Mouse (Mus musculus) liver, adult 2 months (tissue): ENCODE measurements around the gene Ube2v1. TPM values are rescaled to one million over a fixed set of nuclear protein-coding genes. Genes with fewer than 3 reads are reported as not detected.

Experiments
- DNase-seq: peaks from one replicate; pipeline ENCODE4 v3.0.0-alpha.2; 2011; ENCODE audit warnings: low read depth, low spot score; ENCODE audit errors: extremely low read depth
- H3K27ac ChIP-seq: fragments of 200-500 bp; replicated peaks from 2 replicates; pipeline ENCODE4 v1.5.1; 2012; ENCODE audit warnings: low read depth, mild to moderate bottlenecking, control low read depth, inconsistent platforms, low read length; ENCODE audit not compliant: insufficient read depth
- H3K27me3 ChIP-seq: fragments of 200-500 bp; 2 replicates; pipeline ENCODE4 v1.6.1; 2012; ENCODE audit warnings: mild to moderate bottlenecking, moderate library complexity, low read length, inconsistent platforms; ENCODE audit not compliant: control insufficient read depth, insufficient read depth
- H3K36me3 ChIP-seq: fragments of 200-500 bp; 2 replicates; pipeline ENCODE4 v1.6.1; 2012; ENCODE audit warnings: low read length, inconsistent platforms; ENCODE audit not compliant: control insufficient read depth, insufficient read depth
- H3K4me1 ChIP-seq: fragments of 200-500 bp; 2 replicates; pipeline ENCODE4 v1.6.1; 2011; ENCODE audit warnings: low read length; ENCODE audit not compliant: control insufficient read depth, insufficient read depth
- H3K4me3 ChIP-seq: fragments of 200-500 bp; 2 replicates; pipeline ENCODE4 v1.5.1; 2011; ENCODE audit warnings: low read depth, mild to moderate bottlenecking, control low read depth, low read length, moderate library complexity; ENCODE audit not compliant: insufficient read depth
- H3K79me2 ChIP-seq: fragments of 200-500 bp; 2 replicates; pipeline ENCODE4 v1.6.1; 2012; ENCODE audit warnings: inconsistent platforms, mild to moderate bottlenecking, low read length, moderate library complexity; ENCODE audit not compliant: control insufficient read depth, insufficient read depth
- H3K9ac ChIP-seq: fragments of 200-500 bp; 2 replicates; pipeline ENCODE4 v1.6.1; 2012; ENCODE audit warnings: low read depth, mild to moderate bottlenecking, control low read depth, inconsistent platforms, low read length
- CTCF ChIP-seq: fragments of 200-500 bp; IDR thresholded peaks from 2 replicates; pipeline ENCODE4 v1.5.1; 2011; ENCODE audit warnings: low read depth, low read length, control low read depth
- POLR2A ChIP-seq: fragments of 200-500 bp; IDR thresholded peaks from 2 replicates; pipeline ENCODE4 v1.6.1; 2011; ENCODE audit warnings: low read length, control low read depth; ENCODE audit not compliant: insufficient read depth; ENCODE audit errors: extremely low read depth
- WGBS: fragments of 180-500 bp; shearing (Covaris S2); methylation state at CpG from one replicate; pipeline ENCODE4 v1.1.7; 2018; 5-methylcytosine and 5-hydroxymethylcytosine counted together
- polyA plus RNA-seq: library from polyadenylated mRNA; depleted of rRNA; stranded (reverse); fragments of >200 nt; gene quantifications from 2 replicates; pipeline ENCODE4 v1.2.3, GENCODE M21; 2012
- total RNA-seq: library from RNA; depleted of rRNA; stranded (reverse); fragments of >200 nt; gene quantifications from 2 replicates; pipeline ENCODE4 v1.2.3, GENCODE M21; 2014

Ube2v1 gene
- total and polyA plus RNA-seq, 2 experiments = 26.2 to 75.2 TPM

- H3K9ac ChIP-seq = peak overlapping the region; percentile 46
- 60% methylated on average over 5 of the region's 5 CpGs for WGBS
- no peak for DNase-seq
- no peak overlapping the region for H3K4me3 ChIP-seq
- peaks cover 48% of the 10 kb centered on the region for H3K79me2 ChIP-seq
- TF ChIP-seq POLR2A = no peak
- no peak for TF ChIP-seq CTCF
- H3K36me3 ChIP-seq = no peaks in the 10 kb centered on the region
- H3K27me3 ChIP-seq = no peaks in the 10 kb centered on the region
- H3K27ac ChIP-seq = no peak overlapping the region
- peaks cover 37% of the 10 kb centered on the region for H3K4me1 ChIP-seq
Observed at GRCm38 (mm10) chr2:167630421-167630820, 1.5 kb downstream of the Ube2v1 start.

GRCm38 (mm10) chr2:167629665-167630209 is 2.2 kb downstream of the Ube2v1 start:
- DNase-seq = no peak
- H3K27ac ChIP-seq = no peak overlapping the region
- H3K9ac ChIP-seq = no peak overlapping the region
- H3K79me2 ChIP-seq = peaks cover 54% of the 10 kb centered on the region
- no peak overlapping the region for H3K4me3 ChIP-seq
- peaks cover 37% of the 10 kb centered on the region for H3K4me1 ChIP-seq
- H3K36me3 ChIP-seq = no peaks in the 10 kb centered on the region
- H3K27me3 ChIP-seq = no peaks in the 10 kb centered on the region
- TF ChIP-seq POLR2A = no peak
- TF ChIP-seq CTCF = no peak
- 69% methylated on average over 11 of the region's 11 CpGs for WGBS

GRCm38 (mm10) chr2:167628872-167629271 is 3.0 kb downstream of the Ube2v1 start:
- 13% methylated on average over 4 of the region's 4 CpGs for WGBS

GRCm38 (mm10) chr2:167627019-167627418 is 4.9 kb downstream of the Ube2v1 start:
- Histone ChIP-seq H3K4me1 (peaks cover 24% of the 10 kb centered on the region), H3K9ac (no peak overlapping the region), H3K4me3 (no peak overlapping the region), H3K27me3 (no peaks in the 10 kb centered on the region), H3K79me2 (peaks cover 69% of the 10 kb centered on the region), H3K27ac (no peak overlapping the region), H3K36me3 (no peaks in the 10 kb centered on the region)
- DNase-seq = no peak
- TF ChIP-seq CTCF = no peak
- no peak for TF ChIP-seq POLR2A
- WGBS = 90% methylated on average over 7 of the region's 7 CpGs

More at GRCm38 (mm10) chr2:167628872-167629271, 3.0 kb downstream of the Ube2v1 start:
- TF ChIP-seq POLR2A (no peak), CTCF (no peak)
- Histone ChIP-seq H3K9ac (no peak overlapping the region), H3K36me3 (no peaks in the 10 kb centered on the region), H3K4me1 (peaks cover 35% of the 10 kb centered on the region), H3K79me2 (peaks cover 57% of the 10 kb centered on the region), H3K4me3 (no peak overlapping the region), H3K27me3 (no peaks in the 10 kb centered on the region), H3K27ac (no peak overlapping the region)
- peak; percentile 81 for DNase-seq

- H3K79me2 ChIP-seq = peaks cover 72% of the 10 kb centered on the region
- no peaks in the 10 kb centered on the region for H3K27me3 ChIP-seq
- no peak overlapping the region for H3K27ac ChIP-seq
- H3K9ac ChIP-seq = no peak overlapping the region
- WGBS = 66% methylated on average over 2 of the region's 2 CpGs
- no peak for DNase-seq
- no peak for TF ChIP-seq CTCF
- no peak for TF ChIP-seq POLR2A
- H3K4me1 ChIP-seq = peaks cover 21% of the 10 kb centered on the region
- H3K4me3 ChIP-seq = no peak overlapping the region
- H3K36me3 ChIP-seq = no peaks in the 10 kb centered on the region
Observed at GRCm38 (mm10) chr2:167625670-167626069, 6.2 kb downstream of the Ube2v1 start.

- WGBS = 90% methylated on average over 6 of the region's 6 CpGs
- Histone ChIP-seq H3K27ac (no peak overlapping the region), H3K79me2 (peaks cover 68% of the 10 kb centered on the region), H3K9ac (no peak overlapping the region), H3K4me1 (peaks cover 10% of the 10 kb centered on the region), H3K27me3 (no peaks in the 10 kb centered on the region), H3K36me3 (no peaks in the 10 kb centered on the region), H3K4me3 (no peak overlapping the region)
- TF ChIP-seq POLR2A = no peak
- TF ChIP-seq CTCF = no peak
- no peak for DNase-seq
Observed at GRCm38 (mm10) chr2:167624368-167625075, 7.4 kb downstream of the Ube2v1 start.
